Mouse (Mus musculus): ENCODE data around the gene Olfr292. TPM values are rescaled to one million over a fixed set of nuclear protein-coding genes. Genes with fewer than 3 reads are reported as not detected.

Olfr292 gene
- polyA plus RNA-seq (2015; fragmentation: Nextera tagmentation; extraction: Ambion mirVana), result not detected in 2 replicates

- H3K9me3 ChIP-seq (replicated peaks; ENCODE audit: control insufficient read depth, low read length), result no peaks in the 10 kb centered on the region
- no peaks in the 10 kb centered on the region for H3K36me3 ChIP-seq (ENCODE audit: control insufficient read depth, insufficient read depth)
These were observed at the start of gene Olfr292 for GRCm38 (mm10) chr7:86688030-86688429. TSS of gene Olfr292 (plus strand) at chr7:86688330.

GRCm38 (mm10) chr7:86648761-86649160, 39.4 kb upstream of the Olfr292 start, which contains the start of gene Olfr293:
TSS of gene Olfr293 (plus strand) at chr7:86649061.
- WGBS (ENCODE audit: insufficient replicate concordance), result 73% methylated on average over 4 of the region's 4 CpGs
- H3K4me2 ChIP-seq (ENCODE audit: low read depth, low read length), result no peak within 1 kb of the TSS
- H3K9me3 ChIP-seq (replicated peaks; ENCODE audit: control insufficient read depth, low read length), result no peaks in the 10 kb centered on the region
- no peaks in the 10 kb centered on the region for H3K27me3 ChIP-seq (ENCODE audit: control insufficient read depth, insufficient read depth, low read depth, low read length)
- no peak within 1 kb of the TSS for H3K27ac ChIP-seq (ENCODE audit: low read length)
- no peak for ATAC-seq (ENCODE audit: low read depth)
- no peak within 1 kb of the TSS for H3K4me3 ChIP-seq (ENCODE audit: low read depth, low read length)
- no peaks in the 10 kb centered on the region for H3K36me3 ChIP-seq (ENCODE audit: control insufficient read depth, insufficient read depth)
- H3K4me1 ChIP-seq (ENCODE audit: control insufficient read depth, low read depth, low read length), result no peaks in the 10 kb centered on the region
- no peak within 1 kb of the TSS for H3K9ac ChIP-seq (ENCODE audit: low read depth, low read length)

More at GRCm38 (mm10) chr7:86688030-86688429, at the start of gene Olfr292:
- Histone ChIP-seq H3K27me3 (ENCODE audit: control insufficient read depth, insufficient read depth, low read depth, low read length) (no peaks in the 10 kb centered on the region), H3K27ac (ENCODE audit: low read length) (no peak within 1 kb of the TSS), H3K4me3 (ENCODE audit: low read depth, low read length) (no peak within 1 kb of the TSS), H3K9ac (ENCODE audit: low read depth, low read length) (no peak within 1 kb of the TSS), H3K4me2 (ENCODE audit: low read depth, low read length) (no peak within 1 kb of the TSS), H3K4me1 (ENCODE audit: control insufficient read depth, low read depth, low read length) (no peaks in the 10 kb centered on the region)
- ATAC-seq (ENCODE audit: low read depth), result no peak

GRCm38 (mm10) chr7:86725013-86725412, 36.9 kb downstream of the Olfr292 start:
- ATAC-seq (ENCODE audit: low read depth), result no peak
- no peaks in the 10 kb centered on the region for H3K27me3 ChIP-seq (ENCODE audit: control insufficient read depth, insufficient read depth, low read depth, low read length)
- no peak overlapping the region for H3K4me3 ChIP-seq (ENCODE audit: low read depth, low read length)
- H3K4me1 ChIP-seq (ENCODE audit: control insufficient read depth, low read depth, low read length), result no peaks in the 10 kb centered on the region
- H3K9me3 ChIP-seq (replicated peaks; ENCODE audit: control insufficient read depth, low read length), result no peaks in the 10 kb centered on the region
- no peak overlapping the region for H3K4me2 ChIP-seq (ENCODE audit: low read depth, low read length)
- H3K27ac ChIP-seq (ENCODE audit: low read length), result no peak overlapping the region
- no peaks in the 10 kb centered on the region for H3K36me3 ChIP-seq (ENCODE audit: control insufficient read depth, insufficient read depth)
- no peak overlapping the region for H3K9ac ChIP-seq (ENCODE audit: low read depth, low read length)

Other genes starting within 250 kb of the Olfr292 start
- not detected in 2 replicates for gene Olfr299, start 228.4 kb upstream of the Olfr292 start, polyA plus RNA-seq (2015; fragmentation: Nextera tagmentation; extraction: Ambion mirVana)
- gene Olfr298, start 195.8 kb upstream of the Olfr292 start, polyA plus RNA-seq (2015; fragmentation: Nextera tagmentation; extraction: Ambion mirVana), result not detected in 2 replicates
- not detected in 2 replicates for gene Olfr297, start 168.4 kb upstream of the Olfr292 start, polyA plus RNA-seq (2015; fragmentation: Nextera tagmentation; extraction: Ambion mirVana)
- not detected in 2 replicates for gene Olfr295, start 104.5 kb upstream of the Olfr292 start, polyA plus RNA-seq (2015; fragmentation: Nextera tagmentation; extraction: Ambion mirVana)
- gene Olfr294, start 71.7 kb upstream of the Olfr292 start, polyA plus RNA-seq (2015; fragmentation: Nextera tagmentation; extraction: Ambion mirVana), result not detected in 2 replicates
- not detected in 2 replicates for gene Olfr293, start 39.3 kb upstream of the Olfr292 start, polyA plus RNA-seq (2015; fragmentation: Nextera tagmentation; extraction: Ambion mirVana)
- not detected in 2 replicates for gene Folh1, start 87.6 kb downstream of the Olfr292 start, polyA plus RNA-seq (2015; fragmentation: Nextera tagmentation; extraction: Ambion mirVana)
- gene Vmn2r77, start 106.7 kb downstream of the Olfr292 start, polyA plus RNA-seq (2015; fragmentation: Nextera tagmentation; extraction: Ambion mirVana), result not detected in 2 replicates
- gene Vmn2r78, start 226.8 kb downstream of the Olfr292 start, polyA plus RNA-seq (2015; fragmentation: Nextera tagmentation; extraction: Ambion mirVana), result not detected in 2 replicates

Data from liver, embryonic 16.5 days (tissue).